Mouse (Mus musculus) bone marrow macrophage, adult 2 months (primary cell): ENCODE measurements at regions not wholly inside any gene's neighbourhood (a gene's known extent, or its start where the extent isn't known, plus 50 kb on each side); places are given as distances from the start of the nearest gene placed in this dataset.
"Not testable (repeated sequence)": the region's sequence is repeated elsewhere in the genome, so short reads cannot be mapped to it uniquely, and the experiment has no call there.

Source experiments
- H3K27ac ChIP-seq: 2 replicates; pipeline ENCODE4 v1.5.1; 2012; ENCODE audit warnings: low read depth, low read length; ENCODE audit not compliant: insufficient read depth
- H3K4me1 ChIP-seq: 2 replicates; pipeline ENCODE4 v1.6.1; 2012; ENCODE audit warnings: low read length; ENCODE audit not compliant: control insufficient read depth, insufficient read depth
- H3K4me3 ChIP-seq: 2 replicates; pipeline ENCODE4 v1.5.1; 2012; ENCODE audit warnings: mild to moderate bottlenecking, low read length, moderate library complexity; ENCODE audit not compliant: insufficient read depth
- CTCF ChIP-seq: IDR thresholded peaks from 2 replicates; pipeline ENCODE4 v1.5.1; 2012; ENCODE audit warnings: low read depth, mild to moderate bottlenecking, low read length, moderate library complexity
- POLR2A ChIP-seq: IDR thresholded peaks from 2 replicates; pipeline ENCODE4 v1.6.1; 2012; ENCODE audit warnings: mild to moderate bottlenecking, low read depth, low read length, borderline replicate concordance

GRCm38 (mm10) chr7:111856977-111857376 is 77.2 kb upstream of the Galnt18 start:
- Histone ChIP-seq H3K4me3 (no peak overlapping the region), H3K4me1 (no peaks in the 10 kb centered on the region), H3K27ac (no peak overlapping the region)
- no peak for TF ChIP-seq POLR2A
- no peak for TF ChIP-seq CTCF

GRCm38 (mm10) chr7:111855309-111855708 is 75.5 kb upstream of the Galnt18 start:
- TF ChIP-seq POLR2A (no peak), CTCF (no peak)
- Histone ChIP-seq H3K27ac (no peak overlapping the region), H3K4me3 (no peak overlapping the region), H3K4me1 (no peaks in the 10 kb centered on the region)

- Histone ChIP-seq H3K27ac (no peak overlapping the region), H3K4me1 (no peaks in the 10 kb centered on the region), H3K4me3 (no peak overlapping the region)
- TF ChIP-seq CTCF (no peak), POLR2A (no peak)
These were observed 66.6 kb upstream of the Galnt18 start for GRCm38 (mm10) chr7:111846417-111846816.

GRCm38 (mm10) chr7:111843715-111844114 is 63.9 kb upstream of the Galnt18 start:
- Histone ChIP-seq H3K4me1 (no peaks in the 10 kb centered on the region), H3K27ac (no peak overlapping the region), H3K4me3 (no peak overlapping the region)
- no peak for TF ChIP-seq CTCF
- no peak for TF ChIP-seq POLR2A

- H3K4me1 ChIP-seq = no peaks in the 10 kb centered on the region
- no peak overlapping the region for H3K4me3 ChIP-seq
- no peak for TF ChIP-seq CTCF
- no peak for TF ChIP-seq POLR2A
- no peak overlapping the region for H3K27ac ChIP-seq
These were observed 61.0 kb upstream of the Galnt18 start for GRCm38 (mm10) chr7:111840826-111841225.

- no peak for TF ChIP-seq CTCF
- TF ChIP-seq POLR2A = no peak
- no peak overlapping the region for H3K27ac ChIP-seq
- no peak overlapping the region for H3K4me3 ChIP-seq
- no peaks in the 10 kb centered on the region for H3K4me1 ChIP-seq
These were observed 58.4 kb upstream of the Galnt18 start for GRCm38 (mm10) chr7:111838162-111838561.

GRCm38 (mm10) chr7:111834356-111834755 is 54.6 kb upstream of the Galnt18 start:
- not testable (repeated sequence) for H3K4me3 ChIP-seq, H3K4me1 ChIP-seq, H3K27ac ChIP-seq

- Histone ChIP-seq H3K4me3 (no peak overlapping the region), H3K27ac (no peak overlapping the region), H3K4me1 (no peaks in the 10 kb centered on the region)
- TF ChIP-seq CTCF (no peak), POLR2A (no peak)
These were observed 50.2 kb upstream of the Galnt18 start for GRCm38 (mm10) chr7:111829931-111830330.
